Mouse (Mus musculus): ENCODE data around the gene Olfr839-ps1.

DNA sequence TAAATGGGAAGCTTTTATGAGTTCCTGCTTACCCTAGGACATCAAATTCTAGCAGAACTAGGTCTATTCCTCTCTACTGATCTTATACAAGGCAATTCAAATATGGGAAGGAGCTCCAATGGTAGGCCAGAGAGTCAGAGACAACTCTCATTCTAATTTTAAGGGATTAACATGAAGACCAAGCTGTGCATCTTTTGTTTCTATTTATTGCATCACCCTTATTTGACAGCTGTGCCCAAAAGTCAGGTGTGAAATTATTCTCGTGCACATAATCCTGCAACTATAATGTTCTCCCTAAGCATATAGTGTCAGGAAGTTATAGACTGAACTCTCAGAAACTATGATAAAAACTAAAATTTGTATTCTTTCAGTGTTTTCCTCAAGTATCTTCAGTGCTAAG is at the start of gene Olfr839-ps1:
- TF ChIP-seq CTCF (IDR thresholded peaks at IDR 0.05; ENCODE audit: low read depth) (no peak), EP300 (IDR thresholded peaks at IDR 0.05; ENCODE audit: low read depth) (no peak)
